Mouse (Mus musculus): ENCODE measurements at regions not wholly inside any gene's neighbourhood (a gene's known extent, or its start where the extent isn't known, plus 50 kb on each side); places are given as distances from the start of the nearest gene placed in this dataset.

DNA sequence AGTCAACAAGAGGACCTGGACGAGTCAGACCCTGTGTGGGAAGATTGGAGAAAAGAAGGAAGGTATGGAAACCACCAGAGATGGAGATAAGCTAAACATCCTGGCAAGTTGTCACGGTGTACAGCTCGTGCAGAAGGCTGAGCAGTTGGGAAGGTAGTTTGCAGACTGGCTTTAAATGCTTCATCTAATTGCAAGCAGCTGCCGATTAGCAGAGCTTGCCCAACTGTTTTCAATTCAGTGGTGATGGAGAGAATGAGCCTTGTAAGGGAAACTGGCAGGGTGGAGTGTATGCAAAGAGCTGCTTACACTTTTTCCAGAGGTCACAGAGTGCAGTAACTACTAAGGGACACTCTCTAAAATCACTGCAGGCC is 71.6 kb upstream of the Prdm1 start:
- TF ChIP-seq CTCF (IDR thresholded peaks at IDR 0.05; ENCODE audit: borderline replicate concordance, insufficient read depth, low read length) (no peak), POLR2A (IDR thresholded peaks at IDR 0.05; ENCODE audit: low read depth, low read length) (no peak)

Data from embryonic fibroblast, embryonic 13.5 days (primary cell).